Mouse (Mus musculus): Measurements from ENCODE around the gene Gm37419.

Gene Gm37419

DNA sequence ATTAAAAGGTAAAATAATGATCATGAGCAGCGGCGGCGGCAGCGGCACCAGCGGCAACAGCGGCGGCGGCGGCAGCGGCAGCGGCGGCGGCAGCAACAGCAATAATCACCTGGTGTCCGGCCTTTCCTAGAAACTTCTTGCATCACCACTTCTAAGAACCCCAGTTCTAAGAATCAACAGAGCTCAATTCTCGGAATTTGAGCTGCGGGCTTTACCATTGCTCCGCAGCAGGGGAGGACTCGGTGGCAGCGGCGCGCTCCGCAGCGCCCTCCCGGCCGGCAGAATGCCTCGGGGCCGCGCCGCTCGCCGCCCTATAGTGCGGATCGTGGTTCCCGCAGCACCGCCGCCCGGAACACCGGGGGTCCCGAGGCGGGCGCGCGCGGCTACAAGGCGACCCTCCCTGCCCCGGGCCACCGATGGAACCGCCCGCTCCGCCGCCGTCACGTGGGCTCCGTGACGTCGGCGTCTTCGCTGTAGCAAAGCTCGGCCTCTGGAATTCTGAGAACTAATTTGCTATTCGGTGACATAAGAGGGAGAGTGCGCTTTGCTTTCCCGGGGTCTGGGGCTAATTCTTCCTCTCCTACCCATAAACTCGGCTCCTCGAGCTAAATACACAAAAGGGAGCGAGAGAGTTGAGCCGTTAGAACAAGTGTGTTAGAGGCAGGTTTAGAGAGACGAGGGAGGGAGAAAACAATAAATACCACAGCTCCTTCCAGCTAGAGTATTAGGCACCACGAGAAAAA is at the start of gene Gm37419, which contains the start of gene Bcl6:
Gene Gm37419 (plus strand): TSS at position 17 of the 743 bp plus-strand sequence.
Gene Bcl6 (minus strand): TSS at position 387 of the 743 bp plus-strand sequence.
- DNase-seq (ENCODE audit: low read depth in 2 of 2, low spot score in 2 of 2): peak; percentile 85 to 91

DNA sequence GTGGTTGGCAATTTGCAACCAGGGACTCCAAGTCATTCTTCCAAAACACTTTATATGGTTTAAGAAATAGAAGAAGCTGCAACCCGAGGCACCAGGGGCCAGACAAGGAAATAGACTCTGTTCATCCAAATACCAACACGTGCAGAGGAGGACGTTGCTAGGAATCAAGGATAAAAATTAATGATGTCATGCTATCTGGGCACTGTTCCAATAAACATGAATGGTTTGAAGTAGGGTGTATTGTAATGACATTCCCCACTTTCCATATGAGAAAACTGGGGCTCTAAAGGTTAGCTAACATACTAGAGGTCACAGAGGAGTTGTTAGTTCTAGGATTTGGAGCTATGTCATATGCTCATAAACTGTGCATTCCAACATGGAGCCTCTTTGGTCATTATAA is 43.5 kb upstream of the Gm37419 start:
- DNase-seq (ENCODE audit: low read depth in 2 of 2, low spot score in 2 of 2): no peak

DNA sequence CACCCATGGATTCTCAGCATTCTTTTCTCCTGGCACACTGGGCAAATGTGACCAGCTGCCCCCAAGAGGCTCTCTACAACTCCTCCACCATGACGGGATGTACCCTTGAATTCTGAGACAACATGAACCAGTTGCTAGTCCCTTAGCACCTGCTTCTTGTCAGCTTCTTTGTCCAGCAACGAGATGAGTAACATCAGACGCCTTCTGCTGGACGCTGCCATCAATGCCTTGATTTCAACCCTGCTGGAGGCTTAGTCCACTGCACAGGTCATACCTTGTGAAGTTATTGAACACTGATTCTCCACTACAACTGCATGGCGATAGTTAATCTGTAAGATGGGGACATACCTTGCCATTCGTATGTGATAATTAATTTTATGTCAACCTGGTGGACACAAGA is 40.6 kb upstream of the Gm37419 start:
- DNase-seq (ENCODE audit: low read depth in 2 of 2, low spot score in 2 of 2): no peak

DNA sequence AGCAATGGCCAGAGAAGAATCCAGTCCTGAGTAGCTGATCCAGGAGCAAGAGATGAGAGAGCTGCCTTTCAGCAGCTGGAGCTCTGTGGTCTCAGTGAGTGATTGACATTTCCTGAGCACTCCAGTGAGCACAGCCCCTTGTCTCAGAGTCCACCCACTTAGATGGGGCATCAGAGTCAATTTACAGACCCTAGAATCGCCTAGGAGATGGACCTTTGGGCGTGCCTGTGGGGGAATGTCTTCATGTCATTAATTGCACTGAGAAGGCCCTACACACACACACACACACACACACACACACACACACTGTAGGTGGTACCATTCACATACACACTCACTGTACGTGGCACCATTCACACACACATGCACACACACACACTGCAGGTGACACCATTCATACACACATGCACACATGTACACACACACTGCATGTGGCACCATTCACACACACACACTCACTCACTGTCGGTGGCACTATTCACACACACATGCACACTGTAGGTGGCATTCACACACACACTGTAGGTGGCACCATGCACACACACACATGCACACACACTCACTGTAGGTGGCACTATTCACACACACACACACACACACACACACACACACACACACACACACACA is 36.1 kb upstream of the Gm37419 start:
- DNase-seq (ENCODE audit: low read depth in 2 of 2, low spot score in 2 of 2): no peak

DNA sequence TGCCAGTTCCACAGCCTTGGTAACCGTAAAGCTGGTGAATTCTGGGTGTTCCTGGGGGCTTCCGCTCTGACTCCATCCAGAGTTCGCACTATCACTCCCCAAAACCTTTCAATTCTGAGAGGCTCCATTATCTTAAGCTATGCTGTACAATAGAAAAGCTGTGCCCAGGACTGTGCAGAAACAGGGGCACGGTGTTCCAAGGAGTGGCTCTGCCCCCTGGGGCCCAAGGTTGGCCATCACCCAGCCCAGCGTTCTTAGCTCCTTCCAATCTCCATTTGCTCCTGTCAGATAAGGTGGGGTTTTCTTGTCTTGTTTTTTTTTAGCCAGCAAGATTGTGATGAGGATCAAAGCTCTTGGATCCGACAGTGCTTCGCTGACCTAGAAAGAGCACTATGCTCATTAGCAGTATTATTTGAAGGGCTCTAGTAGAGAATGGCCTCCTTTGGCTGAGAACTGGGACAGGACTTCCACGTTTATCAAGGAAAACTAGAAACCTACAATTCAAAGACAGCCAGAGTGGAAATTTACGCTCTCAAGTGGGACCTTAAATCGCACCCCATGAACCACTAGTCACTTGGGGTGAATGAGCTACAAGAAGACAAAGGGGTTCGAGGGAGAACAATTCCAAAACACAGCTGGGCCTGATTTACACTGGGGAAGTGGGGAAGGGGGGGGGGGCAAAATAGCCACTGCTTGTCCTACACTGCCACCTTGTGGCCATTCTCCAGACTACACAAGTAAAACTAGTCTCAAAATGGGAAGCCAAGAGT is 34.9 kb upstream of the Gm37419 start:
- DNase-seq (ENCODE audit: low read depth in 2 of 2, low spot score in 2 of 2): peak; percentile 11 to 18

DNA sequence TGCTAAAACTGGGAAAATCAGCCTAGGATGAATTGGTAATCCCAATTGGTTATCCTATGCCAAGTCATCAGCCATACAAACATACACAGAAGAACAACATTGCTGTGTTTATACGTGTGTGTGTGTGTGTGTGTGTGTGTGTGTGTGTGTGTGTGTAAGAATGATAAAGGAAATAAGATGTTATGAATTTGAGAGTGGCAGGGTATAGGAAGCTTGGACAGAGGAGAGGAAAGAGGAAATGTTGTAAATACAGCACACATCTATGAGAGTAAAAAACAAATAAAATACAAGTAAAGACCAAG is 34.4 kb upstream of the Gm37419 start:
- no peak for DNase-seq (ENCODE audit: low read depth in 2 of 2, low spot score in 2 of 2)

DNA sequence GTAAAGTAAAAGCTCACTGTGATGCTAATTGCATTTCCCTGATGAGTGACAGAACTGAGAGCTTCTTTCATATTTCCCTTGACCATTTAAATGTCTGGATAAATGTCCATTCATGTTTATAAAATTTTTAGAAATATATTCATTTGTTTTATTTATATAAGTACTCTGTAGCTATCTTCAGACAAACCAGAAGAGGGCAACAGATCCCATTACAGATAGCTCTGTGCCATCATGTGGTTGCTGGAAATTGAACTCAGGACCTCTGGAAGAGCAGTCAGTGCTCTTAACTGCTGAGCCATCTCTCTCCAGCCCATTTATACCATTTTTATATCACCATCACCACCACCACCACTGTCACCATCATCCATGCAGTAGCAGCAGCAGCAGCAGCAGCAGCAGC is 29.3 kb upstream of the Gm37419 start:
- no peak for DNase-seq (ENCODE audit: low read depth in 2 of 2, low spot score in 2 of 2)

DNA sequence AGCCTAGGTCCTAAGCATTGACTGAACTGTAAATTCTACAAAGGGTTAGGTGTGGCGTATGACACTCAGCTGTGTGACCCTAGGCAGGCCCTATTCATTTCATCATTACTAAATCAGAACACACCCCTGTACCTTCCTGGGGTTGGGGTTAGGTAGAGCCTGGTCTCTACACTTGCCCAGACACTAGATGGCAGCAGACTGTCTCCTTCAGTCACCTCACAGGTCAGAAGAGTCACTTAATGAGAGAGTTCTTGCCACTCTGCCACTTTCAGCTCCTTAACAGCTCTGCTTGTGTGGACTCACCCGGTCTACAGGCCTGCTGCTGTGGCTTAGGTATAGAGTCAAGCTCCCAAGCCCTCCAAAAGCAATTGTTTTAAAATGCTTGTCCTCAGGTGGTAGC is 25.9 kb upstream of the Gm37419 start:
- peak in 1 of 2 experiments; percentile 28 for DNase-seq (ENCODE audit: low read depth in 2 of 2, low spot score in 2 of 2)

DNA sequence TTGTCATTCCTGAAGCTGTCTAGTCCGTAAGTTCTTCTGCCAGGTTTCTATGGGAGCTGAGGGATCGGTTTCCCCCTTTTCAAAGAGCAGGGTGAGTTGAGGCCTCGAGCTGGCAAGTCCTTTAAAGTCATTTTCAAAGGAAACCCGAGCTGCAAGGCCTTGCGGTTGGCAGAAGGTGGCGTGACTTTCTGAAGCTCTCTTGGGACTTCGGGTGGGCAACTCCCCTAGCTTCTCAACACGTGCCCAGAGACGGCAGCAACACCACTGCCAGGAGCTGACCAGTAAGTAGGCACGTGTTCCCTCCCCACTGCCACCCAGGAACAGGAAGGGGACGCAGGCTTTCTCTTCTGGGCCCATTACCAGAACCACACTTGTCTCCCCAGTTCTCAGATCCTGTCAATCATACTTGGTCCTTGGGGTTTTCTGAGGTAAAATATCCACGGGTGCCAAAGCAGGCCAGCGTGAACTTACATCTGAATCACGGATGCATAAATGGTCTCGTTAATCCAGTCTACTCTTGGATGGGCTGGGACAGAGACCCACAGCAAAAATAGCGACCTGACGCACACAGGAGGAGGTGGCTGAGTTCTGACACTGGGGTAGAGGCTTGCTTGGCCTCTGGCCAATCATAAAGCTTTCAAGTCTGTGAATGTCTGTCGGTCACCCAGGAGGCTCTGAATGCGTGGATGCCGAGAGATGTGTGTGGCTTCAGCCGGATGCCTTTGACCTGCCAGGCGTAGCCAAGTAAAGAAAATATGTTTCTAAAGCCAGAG is 24.2 kb upstream of the Gm37419 start:
- no peak for DNase-seq (ENCODE audit: low read depth in 2 of 2, low spot score in 2 of 2)

DNA sequence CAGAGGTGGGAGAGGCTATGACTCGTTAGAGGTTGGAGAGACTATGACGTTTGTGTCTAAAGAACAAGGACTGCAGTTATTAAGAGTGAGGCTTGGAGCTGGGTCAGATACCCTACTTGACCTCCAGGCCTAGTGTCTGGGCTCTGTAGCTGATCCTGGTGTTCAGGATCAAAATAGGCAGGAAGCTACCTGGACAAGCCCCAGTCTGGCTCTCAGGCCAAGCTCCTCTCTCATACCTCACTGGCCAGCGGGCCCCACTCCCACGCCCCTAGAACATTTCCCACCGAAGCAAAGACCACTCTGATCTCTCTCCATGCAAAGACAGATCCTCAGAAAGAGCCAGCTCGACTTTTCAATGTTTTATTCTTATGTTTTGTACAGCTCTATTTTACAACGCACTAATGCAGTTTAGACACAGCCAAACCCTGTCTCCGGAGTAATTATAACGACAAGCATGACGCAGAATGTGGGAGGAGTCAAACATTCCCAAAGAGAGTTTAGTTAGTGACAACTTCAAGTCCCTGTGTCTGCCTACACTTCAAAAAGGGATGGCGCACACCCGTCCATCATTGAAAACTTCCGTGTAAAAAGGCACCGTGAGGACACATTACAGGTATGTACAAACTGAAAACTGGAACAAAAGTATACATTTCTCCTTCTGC is 23.4 kb upstream of the Gm37419 start:
- DNase-seq (ENCODE audit: low read depth in 2 of 2, low spot score in 2 of 2): no peak

DNA sequence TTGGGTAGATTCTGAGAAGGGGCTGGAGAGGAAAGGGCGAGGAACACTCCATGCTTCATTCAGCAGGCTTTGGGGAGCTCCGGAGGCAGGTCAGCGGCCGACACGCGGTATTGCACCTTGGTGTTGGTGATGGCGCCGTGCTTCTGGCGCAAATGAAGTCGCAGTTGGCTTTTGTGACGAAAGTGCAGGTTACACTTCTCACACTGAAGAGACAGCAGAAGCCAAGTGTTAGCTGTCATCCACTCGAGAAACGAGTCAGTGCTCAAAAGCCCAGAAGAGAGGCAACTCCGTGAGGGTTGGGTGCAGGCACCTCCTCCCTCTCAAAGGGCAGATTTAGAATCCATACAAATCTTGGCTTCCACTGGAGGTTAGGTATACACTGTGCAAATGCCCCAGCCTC is 22.2 kb upstream of the Gm37419 start:
- no peak for DNase-seq (ENCODE audit: low read depth in 2 of 2, low spot score in 2 of 2)

DNA sequence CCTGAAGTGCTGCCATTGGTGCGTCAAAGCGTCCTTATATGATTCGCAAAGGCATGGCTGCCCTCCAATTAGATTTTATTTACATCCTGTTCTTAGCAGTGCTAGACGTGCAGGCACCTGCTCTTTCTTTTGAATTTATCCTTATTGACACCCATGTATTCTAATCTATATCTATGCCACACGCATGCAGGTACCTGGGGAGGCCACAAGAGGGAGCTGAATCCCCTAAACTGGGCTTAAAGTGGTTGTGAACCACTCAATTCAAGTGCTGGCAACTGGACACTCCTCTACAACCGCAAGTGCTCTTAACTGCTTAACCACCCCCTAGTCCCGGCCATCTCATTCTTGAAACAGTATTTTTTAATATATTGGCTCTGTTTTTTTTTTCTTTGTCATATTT is 21.0 kb upstream of the Gm37419 start:
- DNase-seq (ENCODE audit: low read depth in 2 of 2, low spot score in 2 of 2): peak in 1 of 2 experiments; percentile 29

DNA sequence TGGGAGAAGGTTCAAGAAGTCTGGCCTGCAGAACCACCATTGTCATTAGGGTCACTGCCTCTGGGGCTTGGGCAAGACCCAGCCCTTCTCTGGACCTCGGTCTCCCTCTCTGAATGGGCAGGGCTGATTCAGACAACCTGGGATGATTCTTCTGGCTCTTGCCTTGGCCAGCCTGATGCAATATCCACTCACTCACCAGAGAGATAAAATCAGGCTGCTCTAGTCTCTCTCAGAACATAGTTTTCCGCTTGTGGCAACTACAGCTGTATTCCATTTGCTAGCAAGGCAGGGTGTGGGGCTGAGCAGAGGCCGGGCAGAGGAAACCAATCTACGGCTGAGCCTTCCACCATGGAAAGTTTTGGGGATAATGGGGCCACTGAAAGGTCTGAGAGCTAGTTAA is 19.4 kb upstream of the Gm37419 start:
- DNase-seq (ENCODE audit: low read depth in 2 of 2, low spot score in 2 of 2): no peak

DNA sequence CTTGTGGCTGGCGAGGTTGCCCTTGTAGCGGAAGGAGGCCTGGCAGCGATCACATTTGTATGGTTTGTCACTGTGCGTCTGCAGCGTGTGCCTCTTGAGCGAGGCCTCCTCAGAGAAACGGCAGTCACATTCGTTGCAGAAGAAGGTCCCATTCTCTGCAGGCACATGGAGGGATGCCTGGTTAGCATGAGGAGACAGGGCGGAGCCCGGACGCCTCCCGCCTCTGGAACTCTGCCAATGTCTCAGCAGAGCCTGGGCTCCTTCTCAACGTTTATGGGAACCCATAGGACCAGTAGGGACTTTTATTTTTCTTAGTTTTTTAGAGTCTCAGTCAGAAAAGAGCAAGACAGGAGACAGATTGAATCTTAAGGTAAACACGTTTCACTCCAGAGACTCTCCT is 18.4 kb upstream of the Gm37419 start:
- DNase-seq (ENCODE audit: low read depth in 2 of 2, low spot score in 2 of 2): no peak

DNA sequence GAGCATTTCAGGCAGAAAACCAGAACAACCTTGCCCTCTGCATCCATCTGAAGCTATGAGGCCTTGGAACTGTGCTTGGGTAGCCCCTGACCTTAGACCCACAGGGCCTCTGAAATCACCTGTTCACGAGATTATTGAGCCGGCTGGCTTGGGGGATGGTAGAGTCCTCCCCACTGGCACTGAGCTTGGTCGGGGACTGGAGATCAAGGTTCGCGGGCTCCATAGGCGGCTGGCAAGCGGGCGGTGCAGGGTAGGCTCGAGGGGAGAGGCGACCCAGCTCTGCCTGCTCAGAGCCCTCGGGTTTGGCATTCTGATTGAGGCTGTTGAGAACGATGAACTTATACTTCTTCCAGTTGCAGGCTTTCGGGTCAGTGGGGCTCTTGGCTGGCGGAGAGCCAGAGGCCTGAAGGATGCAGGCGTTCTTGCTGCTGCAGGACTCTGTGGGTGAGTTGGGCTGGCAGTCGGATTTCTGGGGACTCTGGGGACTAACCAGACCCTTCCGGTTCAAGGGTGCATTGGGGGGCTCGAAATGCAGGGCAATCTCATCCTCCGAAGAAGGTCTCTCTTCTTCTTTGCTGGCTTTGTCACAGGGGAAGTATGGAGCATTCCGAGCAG is 16.0 kb upstream of the Gm37419 start:
- DNase-seq (ENCODE audit: low read depth in 2 of 2, low spot score in 2 of 2): no peak

DNA sequence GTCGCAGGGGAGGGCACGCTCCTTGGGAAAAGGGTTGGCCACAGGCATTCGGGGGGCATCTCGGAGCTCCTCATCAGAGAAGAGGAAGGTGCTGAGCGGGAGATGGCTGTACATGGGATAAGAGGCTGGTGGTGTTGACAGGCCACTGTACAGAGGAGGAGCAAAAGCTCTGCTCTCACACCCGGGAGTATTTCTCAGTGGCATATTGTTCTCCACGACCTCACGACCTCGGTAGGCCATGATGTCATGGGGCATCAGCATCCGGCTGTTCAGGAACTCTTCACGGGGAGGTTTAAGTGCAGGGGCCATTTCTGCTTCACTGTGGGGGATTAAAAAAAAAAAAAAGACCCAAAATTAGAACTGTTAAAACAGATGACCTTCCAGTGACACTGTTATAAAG is 15.4 kb upstream of the Gm37419 start:
- DNase-seq (ENCODE audit: low read depth in 2 of 2, low spot score in 2 of 2): no peak

DNA sequence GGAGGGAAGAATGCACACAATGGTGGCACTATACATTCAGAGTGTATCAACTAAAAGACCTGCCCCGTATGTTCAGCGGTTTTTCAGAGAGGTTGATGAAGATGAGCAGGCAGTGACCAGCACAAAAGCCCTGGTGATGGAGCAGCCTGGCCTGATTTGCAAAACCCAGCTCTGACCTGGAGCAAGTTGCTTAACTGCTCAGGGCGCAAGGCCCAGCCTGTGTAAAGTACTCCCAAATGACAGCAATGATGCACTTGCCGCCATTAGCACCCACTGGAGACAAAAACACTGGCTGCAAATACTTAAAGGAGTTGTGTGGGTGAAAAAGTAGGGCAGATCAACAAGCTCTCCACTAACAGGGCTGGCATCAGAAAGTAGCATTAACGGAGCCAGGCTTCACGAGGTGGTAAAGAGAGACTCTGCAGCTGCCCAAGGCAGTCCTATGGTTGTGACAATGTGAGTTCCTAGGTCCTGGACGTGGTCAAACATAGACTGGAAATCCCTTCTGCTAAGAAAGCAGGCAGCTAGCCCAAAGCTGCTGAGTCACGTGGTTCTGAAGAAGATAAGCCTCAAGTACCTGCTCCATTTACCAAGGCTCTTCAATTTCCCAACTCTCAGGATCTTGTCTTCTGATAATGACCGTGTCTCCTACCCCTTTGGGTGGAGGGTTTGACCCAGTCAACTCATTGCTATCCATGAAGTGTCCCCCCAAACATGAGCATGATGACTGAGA is 14.5 kb upstream of the Gm37419 start:
- DNase-seq (ENCODE audit: low read depth in 2 of 2, low spot score in 2 of 2): no peak

DNA sequence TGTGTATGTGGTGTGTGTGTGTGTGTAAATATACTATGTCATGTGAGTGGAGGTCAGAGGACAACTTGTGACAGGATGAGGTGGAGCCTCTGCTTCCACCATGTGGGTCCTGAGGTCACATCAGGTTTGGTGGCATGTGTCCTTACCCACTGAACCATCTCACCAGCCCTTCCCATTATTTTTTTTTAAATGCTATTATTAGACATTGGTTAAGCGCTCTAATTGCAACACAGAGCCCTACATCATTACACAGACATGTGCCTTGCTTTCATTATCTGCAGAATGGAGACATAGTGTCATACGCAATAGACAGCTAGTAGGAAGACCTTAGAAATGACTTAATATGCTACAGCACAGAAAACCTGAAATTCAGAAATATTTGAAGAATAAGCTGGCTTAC is 12.1 kb upstream of the Gm37419 start:
- no peak for DNase-seq (ENCODE audit: low read depth in 2 of 2, low spot score in 2 of 2)

DNA sequence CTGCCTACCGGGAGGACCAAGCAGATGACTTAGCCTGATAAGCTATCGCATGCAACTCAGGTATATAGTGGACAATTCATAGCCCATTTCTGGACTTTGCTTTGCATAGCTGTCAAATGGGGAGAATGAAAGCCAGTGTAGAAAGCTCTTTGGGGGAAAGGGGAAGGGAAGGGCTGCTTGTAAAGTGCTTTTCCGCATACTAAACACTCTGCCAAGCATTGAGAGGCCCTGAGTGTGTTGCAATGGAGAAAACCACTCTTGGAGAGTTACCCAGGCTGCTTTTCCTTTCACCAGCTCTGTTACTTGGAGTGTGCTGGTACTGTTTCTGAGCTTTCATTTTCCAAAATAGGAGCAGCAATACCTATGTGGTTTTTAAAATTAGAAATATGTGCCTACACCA is 10.6 kb upstream of the Gm37419 start:
- DNase-seq (ENCODE audit: low read depth in 2 of 2, low spot score in 2 of 2): no peak

DNA sequence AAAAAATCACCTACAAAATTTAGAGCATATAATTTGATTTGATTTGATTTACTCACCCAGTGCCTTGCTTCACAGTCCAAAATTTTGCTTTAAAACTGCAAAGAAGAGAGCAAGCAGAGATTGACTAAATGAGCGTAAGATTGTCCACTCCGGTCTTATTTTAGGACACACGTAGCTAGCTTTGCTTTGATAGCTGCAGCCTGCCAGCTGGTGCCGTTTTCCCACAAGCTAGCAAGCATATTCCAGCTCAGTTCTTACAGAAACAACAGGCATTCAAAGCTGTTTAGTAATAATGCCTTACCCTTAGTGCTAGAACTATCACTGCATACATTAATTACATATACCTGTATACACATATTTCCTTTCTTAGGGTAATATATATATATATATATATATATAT is 9.8 kb upstream of the Gm37419 start:
- DNase-seq (ENCODE audit: low read depth in 2 of 2, low spot score in 2 of 2): no peak

Data from CD8-positive naive resting alpha-beta T cell, adult 2 months (primary cell).